Mouse (Mus musculus): Measurements from ENCODE around the gene Trp53.
"Not testable (repeated sequence)": the region's sequence is repeated elsewhere in the genome, so short reads cannot be mapped to it uniquely, and the experiment has no call there.

Gene Trp53

GRCm38 (mm10) chr11:69580091-69580514 lies at the start of gene Trp53, which contains the start of gene Wrap53:
Gene Trp53, plus strand, starts transcription at chr11:69580359.
Gene Wrap53, minus strand, starts transcription at chr11:69580255.
- DNase-seq (ENCODE audit: low spot score): peak; percentile 90

GRCm38 (mm10) chr11:69530755-69531154 lies 49.4 kb upstream of the Trp53 start:
- not testable (repeated sequence) for DNase-seq (ENCODE audit: low spot score)

- DNase-seq (ENCODE audit: low spot score): no peak
These were observed 47.5 kb upstream of the Trp53 start for GRCm38 (mm10) chr11:69532480-69533150.

- no peak for DNase-seq (ENCODE audit: low spot score)
These were observed 45.2 kb upstream of the Trp53 start for GRCm38 (mm10) chr11:69534990-69535389.

DNA sequence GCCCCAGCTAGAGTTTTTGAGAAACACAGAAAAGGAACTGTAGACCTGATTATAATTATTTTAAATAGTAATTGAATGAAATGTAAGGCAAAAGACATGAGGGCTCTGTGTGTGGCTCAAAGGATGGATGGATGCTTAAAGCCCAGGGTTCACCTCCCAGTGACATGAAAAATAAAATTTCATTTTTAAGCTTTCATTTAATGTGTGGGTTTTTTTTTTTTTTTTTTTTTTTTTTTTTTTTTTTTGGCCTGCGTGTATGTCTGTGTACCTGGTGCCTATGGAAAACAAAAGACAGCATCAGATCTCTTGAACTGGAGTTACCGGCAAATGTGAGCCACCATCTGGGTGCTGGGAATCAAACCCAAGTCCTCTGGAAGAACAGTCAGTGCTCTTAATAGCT lies 39.5 kb upstream of the Trp53 start:
- no peak for DNase-seq (ENCODE audit: low spot score)

DNA sequence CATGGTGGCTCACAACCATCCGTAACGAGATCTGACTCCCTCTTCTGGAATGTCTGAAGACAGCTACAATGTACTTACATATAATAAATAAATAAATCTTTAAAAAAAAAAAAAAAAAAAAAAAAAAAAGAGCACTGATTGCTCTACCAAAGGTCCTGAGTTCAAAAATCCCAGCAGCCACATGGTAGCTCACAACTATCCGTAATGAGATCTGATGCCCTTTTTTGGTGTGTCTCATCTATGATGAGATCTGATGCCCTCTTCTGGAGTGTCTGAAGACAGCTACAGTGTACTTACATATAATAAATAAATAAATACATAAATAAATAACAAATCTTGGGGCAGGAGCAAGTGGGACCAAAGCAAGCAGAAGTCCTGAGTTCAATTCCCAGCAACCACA lies 38.4 kb upstream of the Trp53 start:
- not testable (repeated sequence) for DNase-seq (ENCODE audit: low spot score)

- no peak for DNase-seq (ENCODE audit: low spot score)
These were observed 36.6 kb upstream of the Trp53 start for GRCm38 (mm10) chr11:69543598-69543997.

DNA sequence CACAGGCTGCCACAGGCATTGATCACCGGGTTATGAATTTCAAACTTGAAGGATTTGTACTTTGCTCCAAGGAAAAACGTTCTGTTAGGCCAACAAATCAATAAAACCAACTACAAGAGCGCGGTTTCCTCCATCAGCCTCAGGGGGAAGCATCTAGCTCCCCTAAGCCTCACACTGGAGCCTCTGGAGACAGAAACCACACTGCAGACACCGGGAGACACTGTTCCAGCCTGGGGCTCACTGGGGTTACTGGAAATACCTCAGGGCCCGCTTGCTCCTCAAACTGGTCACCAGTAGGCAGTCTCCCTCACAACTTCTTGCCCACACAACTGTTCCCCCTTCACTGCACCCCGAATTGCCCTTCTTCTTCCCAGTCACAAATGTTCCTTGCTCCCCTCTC lies 34.2 kb upstream of the Trp53 start:
- no peak for DNase-seq (ENCODE audit: low spot score)

- no peak for DNase-seq (ENCODE audit: low spot score)
These were observed 33.6 kb upstream of the Trp53 start for GRCm38 (mm10) chr11:69546423-69547053.

DNA sequence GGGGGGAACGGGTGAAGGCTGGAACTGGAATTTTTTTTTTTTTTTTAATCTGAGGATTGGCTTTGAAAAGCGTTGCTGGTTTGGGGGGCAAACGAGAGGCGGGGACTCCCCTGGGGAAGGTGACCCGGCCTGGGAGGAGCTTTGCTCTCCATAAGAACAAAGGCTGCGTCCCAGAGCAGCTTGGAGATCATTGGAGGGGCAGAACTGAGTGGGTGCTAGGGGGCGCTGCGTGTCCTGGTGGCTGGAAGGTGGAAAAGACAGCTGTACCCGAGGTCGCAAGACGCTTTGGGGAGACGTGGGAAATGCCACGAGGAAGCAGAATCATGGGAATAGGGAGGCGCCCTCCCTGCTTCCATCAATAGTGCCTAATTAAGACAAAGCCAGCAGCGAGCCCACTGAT lies 33.1 kb upstream of the Trp53 start:
- DNase-seq (ENCODE audit: low spot score): no peak

- no peak for DNase-seq (ENCODE audit: low spot score)
These were observed 31.0 kb upstream of the Trp53 start, which contains the start of gene Dnah2 for GRCm38 (mm10) chr11:69549060-69549656. Gene Dnah2, minus strand, starts transcription at chr11:69549110.

DNA sequence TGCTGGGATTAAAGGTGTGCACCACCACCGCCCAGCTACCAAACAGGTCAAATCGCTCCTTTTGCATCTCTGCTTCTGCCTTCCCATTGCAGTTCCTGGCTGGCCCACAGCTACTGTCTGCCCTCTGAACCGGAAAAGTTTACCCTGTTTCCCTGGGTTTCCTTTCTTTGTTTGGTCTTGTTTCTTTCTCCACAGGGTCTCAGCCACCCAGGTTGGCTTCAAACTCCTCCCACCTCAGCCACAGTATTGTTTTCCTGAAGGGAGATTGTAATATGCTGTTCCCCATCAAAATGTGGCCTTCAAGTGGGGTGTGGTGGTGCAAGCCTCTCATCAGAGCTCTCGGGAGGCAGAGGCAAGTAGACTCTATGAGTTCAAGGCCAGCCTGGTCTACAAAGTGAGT lies 28.8 kb upstream of the Trp53 start:
- no peak for DNase-seq (ENCODE audit: low spot score)

GRCm38 (mm10) chr11:69552622-69553340 lies 27.4 kb upstream of the Trp53 start:
- no peak for DNase-seq (ENCODE audit: low spot score)

- DNase-seq (ENCODE audit: low spot score): no peak
These were observed 26.8 kb upstream of the Trp53 start for GRCm38 (mm10) chr11:69553341-69553721.

- DNase-seq (ENCODE audit: low spot score): no peak
These were observed 25.5 kb upstream of the Trp53 start for GRCm38 (mm10) chr11:69554539-69555140.

DNA sequence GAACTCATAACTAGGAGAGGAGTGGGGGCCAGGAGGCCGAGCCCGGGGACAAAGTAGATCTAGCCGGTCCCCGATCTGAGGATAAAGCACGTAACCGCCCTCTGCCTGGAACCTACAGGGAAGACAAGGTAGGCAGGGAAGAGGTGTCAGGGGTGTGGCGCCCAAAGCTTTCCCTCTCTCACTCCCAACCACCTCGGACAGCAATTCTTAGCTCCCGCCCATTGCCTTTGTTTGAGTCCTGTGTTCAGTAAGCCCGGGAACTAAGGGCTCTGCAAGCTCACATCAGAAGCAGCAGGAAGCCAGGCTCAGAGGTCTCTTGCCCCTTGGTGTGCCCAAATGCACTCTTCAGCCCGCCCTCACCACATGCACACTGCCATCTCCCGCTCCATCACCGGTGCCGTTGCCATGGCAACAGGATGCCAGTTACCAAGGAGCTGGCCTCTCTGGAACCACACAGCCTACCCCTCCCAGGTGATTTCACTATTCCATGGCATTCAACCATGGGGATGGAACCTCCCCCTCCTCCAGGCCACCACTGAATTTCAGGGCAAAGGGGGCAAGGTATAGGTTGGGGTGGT lies 22.7 kb upstream of the Trp53 start:
- DNase-seq (ENCODE audit: low spot score): no peak

GRCm38 (mm10) chr11:69558756-69559155 lies 21.4 kb upstream of the Trp53 start:
- DNase-seq (ENCODE audit: low spot score): no peak

DNA sequence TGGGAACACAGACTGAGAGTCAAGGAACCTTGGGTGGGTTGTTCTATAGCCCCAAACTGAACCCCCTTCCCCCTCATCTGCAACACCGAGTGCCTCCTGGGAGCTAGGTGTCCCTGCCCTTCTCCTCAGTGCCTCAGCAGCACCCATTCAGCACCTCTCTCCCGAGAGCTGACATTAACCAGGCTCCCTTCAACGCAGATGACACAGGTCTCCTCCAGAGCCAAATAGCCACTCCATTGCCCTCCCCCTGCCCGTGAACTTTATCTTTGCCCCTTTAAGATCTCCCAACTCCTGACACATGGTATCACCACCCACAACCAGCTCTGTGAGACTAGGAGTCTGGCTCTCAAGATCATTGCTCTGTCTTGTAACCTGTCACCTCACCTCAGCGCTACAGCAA lies 21.0 kb upstream of the Trp53 start:
- no peak for DNase-seq (ENCODE audit: low spot score)

DNA sequence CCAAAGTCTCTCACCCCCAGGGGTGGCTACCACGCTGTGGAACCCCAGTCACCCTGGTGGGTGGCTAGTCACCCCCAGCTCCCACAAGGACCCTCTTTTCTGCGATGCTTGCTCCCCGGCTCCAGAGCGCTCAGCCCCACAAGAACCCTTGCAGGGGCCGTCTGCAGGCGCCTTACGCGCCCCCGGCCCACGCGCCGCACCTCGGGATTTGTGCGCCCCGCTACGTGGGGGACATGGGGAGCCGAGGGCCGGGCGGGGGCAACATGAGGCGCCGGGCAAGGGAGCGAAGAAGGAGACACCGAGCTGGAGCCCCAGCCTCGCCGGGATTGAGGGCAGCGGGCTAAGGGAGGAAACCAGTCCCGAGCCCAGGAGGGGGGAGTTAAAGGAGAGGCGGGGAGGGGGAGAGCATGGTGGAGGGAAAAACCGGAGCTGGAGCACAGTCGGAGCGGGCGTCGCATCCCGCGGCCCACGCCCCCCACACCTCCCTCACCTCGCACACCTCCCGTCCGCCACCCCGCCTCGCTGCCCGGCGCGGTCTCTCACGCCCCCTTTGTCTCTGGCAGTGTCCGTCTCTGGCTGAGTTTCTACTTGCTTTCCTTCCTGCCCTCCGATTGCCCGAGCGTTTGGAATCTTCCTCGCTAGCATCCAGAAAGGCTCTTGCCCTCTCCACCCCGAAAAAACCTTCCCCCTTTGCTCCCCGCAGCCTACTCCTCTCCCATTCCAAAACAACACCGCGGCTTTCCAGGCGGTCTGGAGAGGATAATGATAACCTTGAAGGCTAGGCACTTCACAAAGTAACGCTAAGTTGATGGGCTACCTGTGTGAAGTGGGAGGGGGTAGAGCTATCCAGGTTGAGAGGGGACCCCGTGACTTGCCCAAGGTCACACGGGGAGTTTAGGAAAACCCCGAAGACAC lies 20.1 kb upstream of the Trp53 start, which contains the start of gene Efnb3:
Gene Efnb3 (minus strand): TSS at position 355 of the 915 bp plus-strand sequence.
- no peak for DNase-seq (ENCODE audit: low spot score)

Measured in c-Kit-positive CD71-positive TER-119-positive erythroid progenitor cells, embryonic 14.5 days (primary cell).